Mouse (Mus musculus): ENCODE measurements at regions not wholly inside any gene's neighbourhood (a gene's known extent, or its start where the extent isn't known, plus 50 kb on each side); places are given as distances from the start of the nearest gene placed in this dataset.

GRCm38 (mm10) chr11:111652882-111653281, 586.9 kb downstream of the Kcnj2 start:
- H3K27me3 ChIP-seq (replicated peaks), result 0 out of 2 replicates have a peak, but pooled peaks cover 3% of the 10 kb centered on the region
- no peaks in the 10 kb centered on the region for H3K4me1 ChIP-seq
- WGBS, result 43% methylated on average over 3 of the region's 3 CpGs
- no peaks in the 10 kb centered on the region for H3K9me3 ChIP-seq
- H3K9ac ChIP-seq, result no peak overlapping the region
- H3K27ac ChIP-seq, result no peak overlapping the region
- no peaks in the 10 kb centered on the region for H3K36me3 ChIP-seq (replicated peaks)
- no peak overlapping the region for H3K4me3 ChIP-seq
- no peak overlapping the region for H3K4me2 ChIP-seq
- no peak for ATAC-seq (replicated peaks)

GRCm38 (mm10) chr11:111657778-111658177, 591.8 kb downstream of the Kcnj2 start:
- H3K27ac ChIP-seq, result no peak overlapping the region
- H3K4me2 ChIP-seq, result no peak overlapping the region

GRCm38 (mm10) chr11:111658362-111659309, 592.7 kb downstream of the Kcnj2 start:
- H3K9me3 ChIP-seq, result no peaks in the 10 kb centered on the region
- H3K27me3 ChIP-seq (replicated peaks), result no peaks in the 10 kb centered on the region
- no peak overlapping the region for H3K4me2 ChIP-seq
- no peak overlapping the region for H3K9ac ChIP-seq
- no peaks in the 10 kb centered on the region for H3K4me1 ChIP-seq
- WGBS, result 28% methylated on average over 15 of the region's 15 CpGs
- ATAC-seq (replicated peaks), result no peak
- H3K4me3 ChIP-seq, result no peak overlapping the region
- H3K36me3 ChIP-seq (replicated peaks), result no peaks in the 10 kb centered on the region
- H3K27ac ChIP-seq, result no peak overlapping the region

More at GRCm38 (mm10) chr11:111657778-111658177, 591.8 kb downstream of the Kcnj2 start:
- WGBS, result 96% methylated on average over 9 of the region's 9 CpGs
- Histone ChIP-seq H3K4me3 (no peak overlapping the region), H3K36me3 (replicated peaks) (no peaks in the 10 kb centered on the region), H3K27me3 (replicated peaks) (no peaks in the 10 kb centered on the region), H3K9me3 (no peaks in the 10 kb centered on the region), H3K9ac (no peak overlapping the region), H3K4me1 (no peaks in the 10 kb centered on the region)
- ATAC-seq (replicated peaks), result no peak

GRCm38 (mm10) chr11:111663269-111663668, 597.3 kb downstream of the Kcnj2 start:
- no peaks in the 10 kb centered on the region for H3K4me1 ChIP-seq
- H3K27ac ChIP-seq, result no peak overlapping the region
- no peak overlapping the region for H3K9ac ChIP-seq
- 73% methylated on average over 3 of the region's 3 CpGs for WGBS
- ATAC-seq (replicated peaks), result no peak
- H3K4me3 ChIP-seq, result no peak overlapping the region
- no peaks in the 10 kb centered on the region for H3K27me3 ChIP-seq (replicated peaks)
- no peaks in the 10 kb centered on the region for H3K36me3 ChIP-seq (replicated peaks)
- H3K9me3 ChIP-seq, result no peaks in the 10 kb centered on the region
- H3K4me2 ChIP-seq, result no peak overlapping the region

- Histone ChIP-seq H3K4me3 (no peak overlapping the region), H3K36me3 (replicated peaks) (no peaks in the 10 kb centered on the region), H3K4me2 (no peak overlapping the region), H3K27ac (no peak overlapping the region), H3K9me3 (no peaks in the 10 kb centered on the region), H3K27me3 (replicated peaks) (no peaks in the 10 kb centered on the region), H3K4me1 (no peaks in the 10 kb centered on the region), H3K9ac (no peak overlapping the region)
- WGBS, result 76% methylated on average over 6 of the region's 6 CpGs
- ATAC-seq (replicated peaks), result no peak
These were observed 600.4 kb downstream of the Kcnj2 start for GRCm38 (mm10) chr11:111666336-111666735.

- Histone ChIP-seq H3K27ac (no peak overlapping the region), H3K27me3 (replicated peaks) (no peaks in the 10 kb centered on the region), H3K9ac (no peak overlapping the region), H3K9me3 (no peaks in the 10 kb centered on the region), H3K4me1 (no peaks in the 10 kb centered on the region), H3K4me3 (no peak overlapping the region), H3K36me3 (replicated peaks) (no peaks in the 10 kb centered on the region), H3K4me2 (no peak overlapping the region)
- ATAC-seq (replicated peaks), result no peak
- WGBS, result 71% methylated on average over 2 of the region's 2 CpGs
These were observed 605.9 kb downstream of the Kcnj2 start for GRCm38 (mm10) chr11:111671865-111672264.

GRCm38 (mm10) chr11:111675673-111676072, 609.7 kb downstream of the Kcnj2 start:
- Histone ChIP-seq H3K4me1 (no peaks in the 10 kb centered on the region), H3K27ac (no peak overlapping the region), H3K4me2 (no peak overlapping the region), H3K27me3 (replicated peaks) (no peaks in the 10 kb centered on the region), H3K4me3 (no peak overlapping the region), H3K36me3 (replicated peaks) (no peaks in the 10 kb centered on the region), H3K9ac (no peak overlapping the region), H3K9me3 (no peaks in the 10 kb centered on the region)
- ATAC-seq (replicated peaks), result no peak
- WGBS, result 80% methylated on average over 1 of the region's 1 CpGs

GRCm38 (mm10) chr11:111682341-111682740, 616.4 kb downstream of the Kcnj2 start:
- no peaks in the 10 kb centered on the region for H3K27me3 ChIP-seq (replicated peaks)
- H3K27ac ChIP-seq, result no peak overlapping the region
- H3K4me2 ChIP-seq, result no peak overlapping the region
- no peaks in the 10 kb centered on the region for H3K9me3 ChIP-seq
- no peak overlapping the region for H3K4me3 ChIP-seq
- no peak for ATAC-seq (replicated peaks)
- H3K4me1 ChIP-seq, result no peaks in the 10 kb centered on the region
- WGBS, result 70% methylated on average over 7 of the region's 7 CpGs
- no peaks in the 10 kb centered on the region for H3K36me3 ChIP-seq (replicated peaks)
- no peak overlapping the region for H3K9ac ChIP-seq

GRCm38 (mm10) chr11:111683909-111684308, 617.9 kb downstream of the Kcnj2 start:
- H3K4me2 ChIP-seq, result no peak overlapping the region
- no peak for ATAC-seq (replicated peaks)
- H3K27ac ChIP-seq, result no peak overlapping the region
- no peaks in the 10 kb centered on the region for H3K27me3 ChIP-seq (replicated peaks)
- H3K36me3 ChIP-seq (replicated peaks), result no peaks in the 10 kb centered on the region
- no peaks in the 10 kb centered on the region for H3K9me3 ChIP-seq
- no peaks in the 10 kb centered on the region for H3K4me1 ChIP-seq
- 93% methylated on average over 4 of the region's 4 CpGs for WGBS
- H3K4me3 ChIP-seq, result no peak overlapping the region
- no peak overlapping the region for H3K9ac ChIP-seq

GRCm38 (mm10) chr11:111687769-111688168, 621.8 kb downstream of the Kcnj2 start:
- Histone ChIP-seq H3K4me2 (no peak overlapping the region), H3K4me3 (no peak overlapping the region), H3K36me3 (replicated peaks) (no peaks in the 10 kb centered on the region), H3K9me3 (no peaks in the 10 kb centered on the region), H3K4me1 (no peaks in the 10 kb centered on the region), H3K27me3 (replicated peaks) (no peaks in the 10 kb centered on the region), H3K27ac (no peak overlapping the region), H3K9ac (no peak overlapping the region)
- no peak for ATAC-seq (replicated peaks)
- WGBS, result 58% methylated on average over 3 of the region's 3 CpGs

GRCm38 (mm10) chr11:111688186-111688860, 622.4 kb downstream of the Kcnj2 start:
- H3K9ac ChIP-seq, result no peak overlapping the region

GRCm38 (mm10) chr11:111689899-111690298, 623.9 kb downstream of the Kcnj2 start:
- Histone ChIP-seq H3K4me2 (no peak overlapping the region), H3K9me3 (no peaks in the 10 kb centered on the region), H3K27ac (no peak overlapping the region), H3K4me1 (no peaks in the 10 kb centered on the region), H3K9ac (no peak overlapping the region), H3K27me3 (replicated peaks) (no peaks in the 10 kb centered on the region), H3K4me3 (no peak overlapping the region), H3K36me3 (replicated peaks) (no peaks in the 10 kb centered on the region)
- ATAC-seq (replicated peaks), result no peak
- WGBS, result 76% methylated on average over 2 of the region's 2 CpGs

More at GRCm38 (mm10) chr11:111688186-111688860, 622.4 kb downstream of the Kcnj2 start:
- Histone ChIP-seq H3K36me3 (replicated peaks) (no peaks in the 10 kb centered on the region), H3K27ac (no peak overlapping the region), H3K4me1 (no peaks in the 10 kb centered on the region), H3K27me3 (replicated peaks) (no peaks in the 10 kb centered on the region), H3K4me2 (no peak overlapping the region), H3K9me3 (no peaks in the 10 kb centered on the region), H3K4me3 (no peak overlapping the region)
- 79% methylated on average over 6 of the region's 6 CpGs for WGBS
- ATAC-seq (replicated peaks), result no peak

Data from midbrain, embryonic 15.5 days (tissue).